In the genomic region with DNA sequence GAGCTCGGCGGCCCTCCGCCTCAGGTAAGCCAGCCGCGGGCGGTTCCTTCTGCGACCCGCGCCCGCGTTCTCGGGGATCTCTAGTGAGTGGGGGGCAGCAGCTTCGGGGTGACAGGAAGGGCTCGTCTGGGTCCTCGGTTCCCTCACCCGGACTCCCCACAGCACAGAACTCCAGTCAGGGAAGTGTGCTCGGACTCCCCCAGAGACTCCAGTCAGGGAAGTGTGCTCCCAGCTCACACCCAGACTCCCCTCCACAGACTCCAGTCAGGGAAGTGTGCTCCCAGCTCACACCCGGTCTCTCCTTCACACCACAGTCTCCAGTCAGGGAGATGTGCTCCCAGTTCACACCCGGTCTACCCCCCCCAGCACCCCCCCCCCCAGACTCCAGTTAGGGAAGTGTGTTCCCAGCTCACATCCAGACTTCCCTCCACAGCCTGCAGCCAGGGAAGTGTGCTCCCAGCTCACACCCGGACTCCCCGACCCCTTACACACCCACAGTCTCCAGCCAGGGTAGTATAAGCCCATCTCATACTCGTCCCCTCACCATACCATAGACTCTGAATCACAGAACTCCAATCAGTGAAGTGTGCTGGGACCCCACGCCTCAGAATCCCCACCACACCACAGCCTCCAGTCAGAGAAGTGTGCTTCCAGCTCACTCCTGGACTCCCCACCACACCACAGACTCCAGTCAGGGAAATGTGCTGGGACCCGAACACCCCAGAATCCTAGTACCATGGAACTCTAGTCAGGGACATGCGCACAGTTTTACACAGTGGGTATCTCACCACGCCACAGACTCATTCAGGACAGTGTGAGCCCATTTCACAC, we compare ENCODE assay signal across 8 mouse cellular contexts. TPM values are rescaled to one million over a fixed set of nuclear protein-coding genes. Genes with fewer than 3 reads are reported as not detected.
DNase-seq lines count a peak whose midpoint lies in the region; ATAC-seq and TF ChIP-seq lines count a peak whose summit lies in the region.

No protein-coding gene starts in this region.

- H3K27me3 ChIP-seq in spleen, adult 2 months (ENCODE audit: control insufficient read depth, insufficient read depth, low read length): no peaks in the 10 kb centered on the region
- no peaks in the 10 kb centered on the region for H3K27me3 ChIP-seq in embryonic facial prominence, embryonic 12.5 days
- no peaks in the 10 kb centered on the region for H3K27me3 ChIP-seq in intestine, postnatal 0 days (replicated peaks; ENCODE audit: control insufficient read depth, insufficient read depth, low read length)
- H3K27me3 ChIP-seq in neural tube, embryonic 12.5 days (replicated peaks): peaks cover 24% of the 10 kb centered on the region

- WGBS in spleen, adult 2 months: 17% methylated on average over 26 of the region's 26 CpGs
- 7% methylated on average over 25 of the region's 26 CpGs for WGBS in embryonic facial prominence, embryonic 12.5 days
- 5% methylated on average over 25 of the region's 26 CpGs for WGBS in intestine, postnatal 0 days
- WGBS in neural tube, embryonic 12.5 days: 7% methylated on average over 26 of the region's 26 CpGs

- no peaks in the 10 kb centered on the region for H3K9me3 ChIP-seq in embryonic facial prominence, embryonic 12.5 days
- no peaks in the 10 kb centered on the region for H3K9me3 ChIP-seq in intestine, postnatal 0 days (ENCODE audit: control insufficient read depth)
- no peaks in the 10 kb centered on the region for H3K9me3 ChIP-seq in neural tube, embryonic 12.5 days

- peak overlapping the region; percentile 75 for H3K4me2 ChIP-seq in embryonic facial prominence, embryonic 12.5 days (replicated peaks)
- H3K4me2 ChIP-seq in intestine, postnatal 0 days (replicated peaks; ENCODE audit: low read depth): peak overlapping the region; percentile 80
- peak overlapping the region; percentile 80 for H3K4me2 ChIP-seq in neural tube, embryonic 12.5 days (replicated peaks)

- no peak for DNase-seq in spleen, adult 2 months (ENCODE audit: low read depth in 1 of 2, low spot score in 2 of 2)
- DNase-seq in spleen, postnatal 14 days (ENCODE audit: low spot score in 2 of 2): no peak
- no peak for DNase-seq in spleen, adult 12 weeks (ENCODE audit: low spot score)
- no peak for DNase-seq in spleen, postnatal 36 days (ENCODE audit: low spot score in 2 of 2)
- DNase-seq in right cerebral cortex, postnatal 10 days (ENCODE audit: low spot score in 2 of 2): no peak

- TF ChIP-seq POLR2A in spleen, adult 2 months (IDR thresholded peaks at IDR 0.05; ENCODE audit: low read depth, low read length): no peak

- H3K4me3 ChIP-seq in spleen, adult 2 months (ENCODE audit: extremely low read depth, insufficient read depth, insufficient read length): peak overlapping the region; percentile 99
- peak overlapping the region; percentile 75 for H3K4me3 ChIP-seq in embryonic facial prominence, embryonic 12.5 days
- H3K4me3 ChIP-seq in intestine, postnatal 0 days (ENCODE audit: low read depth, low read length): peak overlapping the region; percentile 91
- peak overlapping the region; percentile 64 for H3K4me3 ChIP-seq in neural tube, embryonic 12.5 days

- ATAC-seq in embryonic facial prominence, embryonic 12.5 days (ENCODE audit: insufficient number of reproducible peaks, insufficient read depth, low FRiP score, low TSS enrichment): peak; percentile 68; the same call in 1 of the 2 replicates
- ATAC-seq in intestine, postnatal 0 days: peak; percentile 65
- ATAC-seq in neural tube, embryonic 12.5 days (ENCODE audit: low FRiP score, low read depth): peak; percentile 77

- no peak for TF ChIP-seq CTCF in spleen, adult 2 months (IDR thresholded peaks at IDR 0.05; ENCODE audit: extremely low read depth, insufficient read depth, insufficient read length, insufficient replicate concordance)
- no peak for TF ChIP-seq CTCF in intestine, postnatal 0 days (IDR thresholded peaks at IDR 0.05; ENCODE audit: low read depth)

- peak overlapping the region; percentile 79 for H3K9ac ChIP-seq in embryonic facial prominence, embryonic 12.5 days
- H3K9ac ChIP-seq in intestine, postnatal 0 days (ENCODE audit: low read depth, low read length): peak overlapping the region; percentile 95
- peak overlapping the region; percentile 68 for H3K9ac ChIP-seq in neural tube, embryonic 12.5 days

- H3K36me3 ChIP-seq in spleen, adult 2 months (ENCODE audit: control insufficient read depth, insufficient read depth, low read length): no peaks in the 10 kb centered on the region
- no peaks in the 10 kb centered on the region for H3K36me3 ChIP-seq in embryonic facial prominence, embryonic 12.5 days
- H3K36me3 ChIP-seq in intestine, postnatal 0 days (ENCODE audit: control insufficient read depth, insufficient read depth): no peaks in the 10 kb centered on the region
- no peaks in the 10 kb centered on the region for H3K36me3 ChIP-seq in neural tube, embryonic 12.5 days

- peak overlapping the region; percentile 70; the same call in 1 of the 2 replicates for H3K27ac ChIP-seq in spleen, adult 2 months (ENCODE audit: insufficient read depth, low read length)
- H3K27ac ChIP-seq in embryonic facial prominence, embryonic 12.5 days: peak overlapping the region; percentile 52
- peak overlapping the region; percentile 94 for H3K27ac ChIP-seq in intestine, postnatal 0 days (ENCODE audit: low read depth, low read length)
- no peak overlapping the region for H3K27ac ChIP-seq in neural tube, embryonic 12.5 days

- H3K4me1 ChIP-seq in spleen, adult 2 months (ENCODE audit: control insufficient read depth, insufficient read depth, insufficient read length): no peaks in the 10 kb centered on the region; the same call in 1 of the 2 replicates
- peaks cover 40% of the 10 kb centered on the region for H3K4me1 ChIP-seq in embryonic facial prominence, embryonic 12.5 days
- no peaks in the 10 kb centered on the region; the same call in 1 of the 2 replicates for H3K4me1 ChIP-seq in intestine, postnatal 0 days (replicated peaks; ENCODE audit: control insufficient read depth, insufficient read depth, low read length)
- H3K4me1 ChIP-seq in neural tube, embryonic 12.5 days: no peaks in the 10 kb centered on the region

RNA-seq across cellular contexts. Expression of gene Ppfibp1, which starts 0.6 kb away (rescaled TPM):
- polyA plus RNA-seq in spleen, adult 2 months (2012; rRNA removed): 5.3 and 5.4 TPM in 2 replicates
- polyA plus RNA-seq in embryonic facial prominence, embryonic 12.5 days (2016; fragmentation: Nextera tagmentation; extraction: Ambion mirVana): 55.7 and 57.6 TPM in 2 replicates
- polyA plus RNA-seq in intestine, postnatal 0 days (2015; fragmentation: Nextera tagmentation; extraction: Ambion mirVana): 32.3 and 32.4 TPM in 2 replicates
- polyA plus RNA-seq in neural tube, embryonic 12.5 days (2016; fragmentation: Nextera tagmentation; extraction: Ambion mirVana): 21.1 and 22.5 TPM in 2 replicates

RNA-seq across cellular contexts. Expression of gene Smco2, which starts 39.0 kb away (rescaled TPM):
- polyA plus RNA-seq in spleen, adult 2 months (2012; rRNA removed): not detected in 2 replicates
- polyA plus RNA-seq in embryonic facial prominence, embryonic 12.5 days (2016; fragmentation: Nextera tagmentation; extraction: Ambion mirVana): not detected in 2 replicates
- polyA plus RNA-seq in intestine, postnatal 0 days (2015; fragmentation: Nextera tagmentation; extraction: Ambion mirVana): not detected in 2 replicates
- not detected in 2 replicates for polyA plus RNA-seq in neural tube, embryonic 12.5 days (2016; fragmentation: Nextera tagmentation; extraction: Ambion mirVana)
